Mouse (Mus musculus): ENCODE data around the gene Sertm1. TPM values are rescaled to one million over a fixed set of nuclear protein-coding genes. Genes with fewer than 3 reads are reported as not detected.
A peak's percentile ranks its signal among the peaks of the same experiment; 100 is the strongest.

The Sertm1 gene
- 10 to 100 TPM; 83.1 to 83.2 TPM for total RNA-seq (2021)
- long read RNA-seq, experiment 1, transcript Sertm1-201 (3 exons, 3,083 nt) = major isoform, 5 of 13 reads
- long read RNA-seq, experiment 1, partial matches to known transcripts = 0 of 13 reads
- long read RNA-seq, experiment 1, other reads (novel, unspliced or antisense) = 8 of 13 reads
- long read RNA-seq, experiment 2, partial matches to known transcripts = 0 of 26 reads
- long read RNA-seq, experiment 2, other reads (novel, unspliced or antisense) = 23 of 26 reads

DNA sequence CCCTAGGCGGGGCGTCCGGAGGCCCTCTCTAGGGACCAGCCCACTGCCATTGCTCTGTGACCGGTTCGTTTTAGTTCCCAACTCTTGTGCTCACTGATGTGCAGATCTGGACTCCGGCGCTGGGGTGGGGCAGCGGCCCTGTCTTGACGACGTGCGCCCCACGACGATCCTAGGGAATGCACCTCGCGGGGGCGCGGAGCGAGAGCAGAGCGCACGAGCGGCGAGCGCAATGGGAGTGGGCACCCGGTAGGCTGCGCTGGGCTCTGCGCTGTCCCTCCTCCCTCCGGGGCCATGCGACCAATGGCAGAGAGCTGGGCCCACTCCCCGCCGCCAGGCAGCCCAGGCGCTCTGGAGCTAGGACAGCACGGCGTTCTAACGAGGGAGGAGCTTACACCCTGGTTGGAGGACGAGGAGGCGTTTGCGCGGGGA, at the start of gene Sertm1:
Gene Sertm1 (minus strand): TSS at position 245 of the 429 bp plus-strand sequence.
- Histone ChIP-seq H3K27ac (peak within 1 kb of the TSS; percentile 90), H3K4me3 (peak within 1 kb of the TSS; percentile 78)
- peak; percentile 71 to 84 for DNase-seq (ENCODE audit: low spot score in 2 of 2)
- TF ChIP-seq CTCF (conservative IDR thresholded peaks at IDR 0.05) = peak; percentile 28

DNA sequence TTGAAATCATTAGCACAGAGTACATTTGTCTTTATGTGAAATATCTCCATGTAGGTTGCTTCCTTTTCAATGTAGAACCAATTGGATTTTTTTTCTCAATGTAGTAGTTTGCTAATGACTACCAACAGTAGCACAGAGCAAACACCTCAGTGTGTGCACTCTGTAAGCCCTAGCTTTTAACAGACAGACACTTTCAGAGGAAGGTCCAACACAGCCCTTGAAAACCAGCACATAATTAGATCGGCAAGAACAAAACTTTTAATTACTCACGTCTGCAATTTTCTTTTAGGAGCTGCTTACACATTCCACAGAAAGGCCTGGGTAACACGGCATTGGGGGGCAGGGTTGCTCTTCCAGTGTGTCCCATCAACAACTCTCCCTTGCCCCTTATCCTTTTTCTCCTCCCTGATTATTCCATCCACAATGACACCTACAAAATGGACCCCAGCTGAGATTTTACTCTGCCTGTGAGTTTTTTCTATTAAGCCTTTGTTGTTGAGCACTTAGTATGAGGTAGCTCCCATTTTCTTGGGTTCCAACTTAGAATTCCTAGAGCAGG, 49.3 kb upstream of the Sertm1 start:
- no peak for TF ChIP-seq CTCF (conservative IDR thresholded peaks at IDR 0.05)
- peak overlapping the region; percentile 4; the same call in 1 of the 2 replicates for H3K27ac ChIP-seq
- H3K4me3 ChIP-seq = no peak overlapping the region
- DNase-seq (ENCODE audit: low spot score in 2 of 2) = no peak

DNA sequence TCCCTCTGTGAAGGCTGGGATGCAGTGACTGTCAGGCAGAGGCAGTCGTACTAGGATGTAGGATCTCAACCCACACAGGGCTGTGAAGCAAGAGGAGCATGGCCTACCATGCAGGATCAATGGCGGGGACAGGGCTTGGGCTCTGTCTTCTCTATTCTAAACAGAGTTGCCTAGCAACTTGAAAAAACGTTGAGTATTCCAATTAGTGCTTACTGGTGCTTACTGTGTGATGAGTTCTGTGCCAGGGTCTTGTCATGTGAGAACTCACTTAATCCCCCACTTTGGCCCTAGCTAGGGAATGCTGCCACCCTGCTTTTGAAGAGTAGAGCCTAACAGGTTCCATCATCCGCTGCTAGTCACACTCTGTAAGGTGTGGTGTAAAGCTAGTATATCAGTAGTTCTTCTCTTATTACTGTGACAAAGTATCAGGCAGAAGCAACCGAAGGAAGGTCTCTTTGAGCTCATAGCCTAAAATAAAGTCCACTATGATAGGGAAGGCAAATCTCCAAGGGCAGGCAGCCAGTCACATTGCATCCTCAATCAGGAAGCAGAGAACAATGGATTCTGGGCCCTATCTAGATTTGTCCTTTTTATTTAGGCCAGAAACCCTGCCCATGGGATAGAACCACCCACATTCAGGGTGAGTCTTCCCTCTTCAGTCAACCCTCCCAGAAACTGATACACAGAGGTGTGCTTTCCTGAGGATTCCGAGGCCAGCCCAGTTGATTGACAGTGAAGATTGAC, 27.6 kb upstream of the Sertm1 start:
- Histone ChIP-seq H3K27ac (no peak overlapping the region), H3K4me3 (no peak overlapping the region)
- DNase-seq (ENCODE audit: low spot score in 2 of 2) = no peak
- TF ChIP-seq CTCF (conservative IDR thresholded peaks at IDR 0.05) = no peak

DNA sequence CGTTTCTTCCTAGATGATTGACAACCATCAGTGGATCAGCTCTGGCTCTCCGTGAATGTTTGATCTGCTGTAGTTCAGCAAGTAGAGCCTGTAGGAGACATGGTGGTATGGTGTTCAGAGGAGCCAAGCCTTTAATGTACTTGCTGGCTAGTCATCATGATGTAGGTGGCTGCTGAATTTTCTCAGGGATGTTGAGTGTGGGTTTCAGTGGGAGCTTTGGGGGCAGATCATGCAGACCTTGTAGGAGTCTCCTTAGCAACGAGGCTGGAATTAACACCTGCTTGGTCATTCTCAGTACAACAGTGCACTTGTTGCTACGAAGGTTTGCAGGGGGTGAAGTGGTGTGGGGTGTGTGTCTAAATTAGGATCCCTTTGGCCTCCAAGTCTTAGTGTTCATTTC, 18.8 kb upstream of the Sertm1 start:
- no peak for DNase-seq (ENCODE audit: low spot score in 2 of 2)
- Histone ChIP-seq H3K4me3 (no peak overlapping the region), H3K27ac (no peak overlapping the region)
- no peak for TF ChIP-seq CTCF (conservative IDR thresholded peaks at IDR 0.05)

DNA sequence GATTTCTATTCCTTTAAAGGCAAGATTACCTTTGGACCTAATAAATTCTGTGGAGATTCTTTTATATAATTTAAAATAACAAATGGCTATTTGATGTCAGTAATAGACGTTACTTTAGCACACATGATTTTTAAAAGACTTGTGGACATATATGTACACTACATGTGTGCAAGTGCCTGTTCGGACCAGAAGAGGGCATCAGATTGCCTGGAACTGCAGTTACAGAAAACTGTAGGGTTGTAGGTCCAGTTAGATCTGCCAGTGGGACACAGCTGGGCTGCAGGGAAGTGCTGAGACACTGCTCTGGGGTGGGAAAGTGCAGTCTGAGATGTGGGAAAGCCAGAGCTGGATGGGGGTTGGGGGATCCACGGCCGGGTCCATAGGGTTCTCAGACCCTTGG, 16.9 kb upstream of the Sertm1 start:
- peak; percentile 32; the same call in 1 of the 2 replicates for TF ChIP-seq CTCF (conservative IDR thresholded peaks at IDR 0.05)
- Histone ChIP-seq H3K27ac (no peak overlapping the region), H3K4me3 (no peak overlapping the region)
- DNase-seq (ENCODE audit: low spot score in 2 of 2) = no peak

DNA sequence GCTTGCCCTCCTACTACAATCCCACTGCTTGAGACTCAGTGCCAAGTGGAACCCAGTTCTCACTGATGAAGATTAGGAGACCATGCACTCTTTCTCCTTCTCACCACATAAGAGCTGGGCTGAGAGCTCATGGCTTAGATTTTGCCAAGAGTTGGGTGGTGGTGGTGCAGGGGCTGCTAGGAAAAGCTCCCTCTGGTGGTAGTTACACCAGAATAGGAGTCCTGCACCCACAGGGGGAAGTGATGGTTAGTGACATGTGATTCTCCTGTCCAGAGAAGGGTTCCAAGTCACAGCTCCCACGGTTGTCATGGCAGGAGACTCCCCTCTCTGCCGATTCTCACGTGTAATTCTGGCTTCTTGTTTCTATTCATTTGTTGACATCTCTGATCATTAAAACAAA, 4.7 kb upstream of the Sertm1 start:
- peak; percentile 73 for TF ChIP-seq CTCF (conservative IDR thresholded peaks at IDR 0.05)
- Histone ChIP-seq H3K27ac (no peak overlapping the region), H3K4me3 (no peak overlapping the region)
- no peak for DNase-seq (ENCODE audit: low spot score in 2 of 2)

DNA sequence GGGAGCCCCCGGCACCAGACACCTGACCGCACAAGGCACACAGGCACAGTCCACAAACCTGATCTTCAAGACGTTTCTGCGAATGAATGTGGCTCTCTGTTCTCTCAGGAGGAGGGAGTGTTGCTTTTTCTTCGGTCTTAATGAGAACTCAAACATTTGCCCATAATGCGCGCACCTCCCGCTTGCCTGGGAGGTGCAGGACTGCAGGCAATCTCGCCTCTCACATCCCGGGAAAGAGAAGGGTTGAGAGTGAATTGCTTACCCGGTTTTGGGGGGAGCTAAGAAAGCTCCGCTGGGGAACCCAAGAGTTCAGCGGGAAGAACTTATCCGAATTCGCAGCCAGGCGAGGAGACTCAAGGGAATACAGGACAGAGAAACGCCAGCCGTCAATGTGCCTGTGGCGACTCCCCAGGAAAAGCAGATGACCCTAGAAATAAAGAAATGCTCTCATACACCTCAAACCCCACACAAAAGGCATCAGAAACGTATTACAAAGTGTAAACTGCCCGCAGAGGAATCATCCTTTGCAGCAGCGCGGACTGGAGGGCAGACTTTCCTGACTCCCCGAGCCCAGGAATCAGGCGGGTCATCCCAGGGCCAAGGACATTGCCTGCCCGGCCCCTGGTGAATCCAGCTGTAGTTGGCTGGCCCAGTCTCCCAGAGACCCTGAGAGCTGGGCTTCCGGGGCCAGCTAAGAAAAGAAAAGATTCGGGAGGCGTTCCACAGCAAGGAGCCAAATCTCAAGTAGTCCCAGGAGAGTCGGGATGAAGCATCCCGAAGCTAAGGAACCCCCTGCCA, 643 bp downstream of the Sertm1 start:
- DNase-seq (ENCODE audit: low spot score in 2 of 2) = no peak
- peak overlapping the region; percentile 78 for H3K4me3 ChIP-seq
- TF ChIP-seq CTCF (conservative IDR thresholded peaks at IDR 0.05) = no peak
- H3K27ac ChIP-seq = peak overlapping the region; percentile 90

DNA sequence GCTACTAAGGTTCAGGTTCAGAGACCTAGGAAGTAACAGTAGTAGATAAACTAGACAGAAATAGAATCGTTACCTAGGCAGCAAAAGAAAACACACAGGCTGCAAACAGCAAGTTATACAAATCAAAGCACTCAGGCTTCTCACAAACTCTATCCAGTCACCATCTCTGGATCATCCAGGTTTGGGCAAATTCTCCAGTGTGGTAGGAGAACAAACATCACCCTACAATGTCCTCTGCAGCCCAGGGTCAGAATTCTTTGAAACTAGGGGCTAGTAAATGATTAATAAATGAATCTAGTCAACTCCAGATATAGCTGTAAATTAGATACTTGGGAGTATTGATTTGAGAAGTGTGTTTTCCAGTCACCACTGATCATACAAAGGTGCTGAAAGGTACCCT, 6.8 kb downstream of the Sertm1 start:
- H3K27ac ChIP-seq = peak overlapping the region; percentile 73
- peak overlapping the region; percentile 1; the same call in 1 of the 2 replicates for H3K4me3 ChIP-seq
- no peak for TF ChIP-seq CTCF (conservative IDR thresholded peaks at IDR 0.05)
- DNase-seq (ENCODE audit: low spot score in 2 of 2) = no peak

DNA sequence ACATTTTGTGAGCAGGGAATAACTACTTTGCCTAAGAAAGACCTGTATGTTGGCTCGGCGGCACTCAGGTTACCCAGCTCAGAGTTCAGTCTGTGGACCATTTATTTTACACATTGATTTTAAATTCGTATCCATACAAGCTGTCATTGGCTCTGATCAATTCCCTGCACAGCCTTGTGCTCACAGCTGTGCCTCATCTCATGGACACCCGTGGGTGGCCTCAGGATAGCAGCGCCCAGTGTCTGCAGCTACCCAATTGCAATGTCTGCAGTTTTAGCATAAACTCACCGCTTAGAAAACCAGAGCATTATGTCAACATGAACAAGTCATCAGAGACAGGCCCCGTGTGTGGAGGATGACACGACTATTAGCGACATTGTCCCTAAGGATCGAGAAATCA, 17.7 kb downstream of the Sertm1 start:
- TF ChIP-seq CTCF (conservative IDR thresholded peaks at IDR 0.05) = no peak
- Histone ChIP-seq H3K27ac (peak overlapping the region; percentile 82), H3K4me3 (no peak overlapping the region)
- no peak for DNase-seq (ENCODE audit: low spot score in 2 of 2)

DNA sequence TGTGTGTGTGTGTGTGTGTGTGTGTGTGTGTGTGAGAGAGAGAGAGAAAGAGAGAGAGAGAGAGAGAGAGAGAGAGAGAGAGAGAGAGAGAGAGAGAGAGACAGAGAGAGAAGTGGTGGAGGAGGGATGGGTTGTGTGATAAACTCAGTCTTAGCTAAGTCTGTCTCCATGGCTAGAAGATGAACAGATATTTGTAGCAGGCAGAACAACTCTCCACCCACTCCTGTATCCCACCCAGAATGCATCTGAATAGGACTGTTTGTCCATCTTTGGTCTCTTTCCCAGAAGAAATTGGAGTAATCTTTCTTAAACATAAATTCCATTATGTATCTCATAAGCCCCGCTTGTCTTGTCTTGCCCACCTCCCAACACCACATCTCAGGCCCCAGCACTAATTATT, 20.8 kb downstream of the Sertm1 start:
- Histone ChIP-seq H3K27ac (peak overlapping the region; percentile 33; the same call in 1 of the 2 replicates), H3K4me3 (no peak overlapping the region)
- no peak for TF ChIP-seq CTCF (conservative IDR thresholded peaks at IDR 0.05)
- no peak for DNase-seq (ENCODE audit: low spot score in 2 of 2)

DNA sequence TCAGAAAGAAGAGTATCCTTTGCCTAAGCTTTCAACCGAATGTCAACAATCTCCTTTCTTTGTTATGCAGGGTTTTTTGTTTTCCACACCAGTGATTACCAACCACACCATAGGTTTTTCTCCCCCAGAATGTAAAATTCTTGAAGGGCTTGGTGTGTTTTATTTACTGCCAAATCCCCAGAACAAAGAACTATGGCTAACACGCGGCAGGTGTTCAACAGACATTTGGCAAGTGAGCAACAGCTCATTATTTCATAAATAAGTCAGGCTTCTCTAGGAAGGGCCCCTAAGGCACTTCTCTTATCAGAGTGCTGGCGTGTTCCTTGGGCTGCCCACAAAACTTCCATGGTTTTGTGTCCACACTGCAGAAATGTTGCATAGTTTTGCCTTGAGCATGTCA, 23.5 kb downstream of the Sertm1 start:
- no peak for DNase-seq (ENCODE audit: low spot score in 2 of 2)
- Histone ChIP-seq H3K4me3 (no peak overlapping the region), H3K27ac (no peak overlapping the region)
- no peak for TF ChIP-seq CTCF (conservative IDR thresholded peaks at IDR 0.05)

DNA sequence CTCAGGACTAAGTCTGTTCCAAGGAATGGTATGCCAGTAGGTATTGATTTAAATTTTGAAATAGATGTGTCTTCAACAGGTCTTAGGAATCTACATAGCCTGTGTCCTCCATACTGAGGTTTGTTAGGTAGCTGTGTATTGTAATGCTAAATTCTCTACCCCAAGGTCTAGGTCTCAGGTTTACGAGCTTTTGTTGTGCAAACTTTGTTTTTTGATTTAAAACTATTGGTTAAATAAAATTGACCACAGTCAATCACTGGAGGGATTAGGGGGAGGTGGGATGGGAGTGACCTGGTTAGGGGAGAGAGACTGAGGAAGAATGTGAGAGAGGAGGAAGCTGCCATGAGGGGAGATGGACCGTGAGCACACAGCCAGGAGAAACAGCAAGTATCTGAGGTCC, 29.2 kb downstream of the Sertm1 start:
- no peak for TF ChIP-seq CTCF (conservative IDR thresholded peaks at IDR 0.05)
- H3K4me3 ChIP-seq = no peak overlapping the region
- no peak for DNase-seq (ENCODE audit: low spot score in 2 of 2)
- no peak overlapping the region for H3K27ac ChIP-seq

Other genes starting within 250 kb of the Sertm1 start
- 10 to 100 TPM; 52.3 to 53.3 TPM for gene Supt20, start 223.1 kb downstream of the Sertm1 start, total RNA-seq (2021)
- gene Gm21958, start 201.5 kb downstream of the Sertm1 start, total RNA-seq (2021) = not detected
- gene Exosc8, start 180.5 kb downstream of the Sertm1 start, total RNA-seq (2021) = 10 to 100 TPM; 30.4 to 41.4 TPM
- 10 to 100 TPM; 21.1 to 22.8 TPM for gene Alg5, start 180.3 kb downstream of the Sertm1 start, total RNA-seq (2021)
- gene Smad9, start 160.3 kb downstream of the Sertm1 start, total RNA-seq (2021) = 1 to 10 TPM; 7.1 to 7.6 TPM
- 10 to 100 TPM; 46.7 to 55.1 TPM for gene Rfxap, start 108.1 kb downstream of the Sertm1 start, total RNA-seq (2021)
- gene Ccna1, start 139.6 kb upstream of the Sertm1 start, total RNA-seq (2021) = 1 to 10 TPM; 2.4 to 2.5 TPM
- gene Spg20, start 196.2 kb upstream of the Sertm1 start, total RNA-seq (2021) = 10 to 100 TPM; 39.7 to 51.1 TPM
- gene Ccdc169, start 221.5 kb upstream of the Sertm1 start, total RNA-seq (2021) = under 1 TPM; 0.27 to 0.36 TPM

Measured in layer of hippocampus, adult 2 months (tissue).